Mouse (Mus musculus) CD4-positive, CD25-positive, alpha-beta regulatory T cell, adult 2 months (primary cell): Measurements from ENCODE around the gene Cerk.

Experiments used
- DNase-seq: peaks from one replicate; pipeline ENCODE4 v3.0.0-alpha.2; 2012; ENCODE audit warnings: low read depth, low spot score

Gene Cerk

DNA sequence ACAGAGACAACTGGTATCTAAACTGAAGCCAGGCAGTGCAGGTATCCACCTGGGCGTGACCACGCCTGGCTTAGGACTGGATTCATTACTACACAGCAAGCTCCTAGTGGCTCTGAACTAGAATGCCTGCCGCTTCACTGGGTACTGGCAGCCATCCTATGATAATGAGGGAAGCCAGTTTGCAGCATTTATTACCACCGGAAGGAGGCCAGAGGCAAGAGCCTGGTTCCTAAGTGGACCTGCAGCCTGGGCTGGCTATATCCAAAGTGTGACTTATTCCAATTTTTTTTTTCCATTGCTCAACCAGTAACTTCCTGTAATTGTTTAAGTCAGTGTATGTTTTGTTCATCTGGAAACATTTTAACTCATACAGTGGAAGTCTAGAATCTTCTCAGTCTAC is 20.4 kb upstream of the Cerk start:
- DNase-seq: no peak

DNA sequence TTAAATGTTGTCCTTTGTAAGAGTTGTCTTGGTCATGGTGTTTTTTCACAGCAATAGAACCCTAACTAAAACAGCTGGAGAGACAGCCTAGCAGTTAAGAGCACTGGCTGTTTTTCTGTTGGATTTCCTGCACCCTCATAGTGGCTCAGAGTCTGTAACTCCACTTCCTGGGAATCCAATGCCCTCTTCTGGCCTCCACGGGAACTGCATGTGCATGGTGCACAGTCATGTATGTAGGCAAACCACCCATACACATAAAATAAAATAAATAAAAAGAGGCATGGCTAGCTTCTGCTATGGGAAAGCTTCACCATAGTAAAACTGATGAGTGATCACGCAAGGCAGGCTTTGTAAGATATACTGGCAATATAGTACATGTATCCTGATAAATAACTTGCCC is 19.4 kb upstream of the Cerk start:
- DNase-seq: peak; percentile 82

DNA sequence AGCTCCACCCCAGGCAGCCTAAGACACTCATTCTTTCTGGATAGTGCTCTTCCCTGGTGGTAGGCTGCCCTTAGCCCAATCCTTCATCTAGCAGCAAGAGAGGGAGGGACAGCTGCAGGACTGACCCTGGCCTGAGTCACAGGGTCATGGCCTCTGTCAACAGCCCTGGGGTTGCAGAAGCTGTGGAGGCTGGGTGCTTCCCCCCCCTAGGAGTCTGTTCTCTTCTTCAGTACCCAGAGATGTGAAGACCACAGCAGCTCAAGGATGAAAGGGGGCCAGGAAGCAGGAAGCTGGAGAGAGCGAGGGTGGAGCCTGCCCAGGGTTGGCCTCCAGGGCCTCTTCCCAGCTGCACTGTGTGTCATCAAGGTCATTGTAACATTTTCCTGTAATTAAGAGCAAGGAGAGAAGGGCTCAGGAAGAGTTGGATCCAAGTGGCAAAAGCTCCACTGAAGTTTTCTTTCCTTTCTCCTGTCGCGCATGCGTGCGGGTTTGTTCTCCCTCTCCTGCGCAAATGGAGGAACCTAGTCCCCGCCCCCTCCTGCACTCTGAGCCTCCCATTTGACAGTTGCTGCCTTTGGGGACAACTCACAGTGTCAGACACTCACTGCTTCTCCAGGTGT is 18.1 kb upstream of the Cerk start:
- peak; percentile 79 for DNase-seq

- DNase-seq: no peak
Observed at GRCm38 (mm10) chr15:86203292-86203793, 17.4 kb upstream of the Cerk start.

GRCm38 (mm10) chr15:86202640-86203039 is 16.7 kb upstream of the Cerk start:
- peak; percentile 35 for DNase-seq

GRCm38 (mm10) chr15:86201696-86202330 is 15.9 kb upstream of the Cerk start:
- DNase-seq: no peak

DNA sequence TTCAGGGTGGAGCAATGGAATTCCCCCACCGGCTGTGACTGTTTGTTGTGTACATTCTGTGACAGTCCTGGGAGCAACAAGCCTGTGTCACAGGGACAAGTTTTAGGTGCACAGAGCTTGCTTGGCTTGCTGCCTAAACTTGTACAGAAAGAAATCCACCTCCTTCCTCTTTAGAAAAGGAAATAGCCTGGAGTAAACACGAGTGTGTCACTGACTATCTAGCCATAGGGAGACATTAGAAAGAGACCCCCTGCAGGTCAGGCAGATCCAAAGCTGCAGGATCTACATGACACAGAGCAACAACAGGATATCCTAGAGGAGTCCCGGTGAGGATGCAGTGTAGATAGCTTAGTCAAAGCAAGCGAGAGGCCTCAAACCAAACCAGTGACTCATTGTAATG is 15.2 kb upstream of the Cerk start:
- no peak for DNase-seq

DNA sequence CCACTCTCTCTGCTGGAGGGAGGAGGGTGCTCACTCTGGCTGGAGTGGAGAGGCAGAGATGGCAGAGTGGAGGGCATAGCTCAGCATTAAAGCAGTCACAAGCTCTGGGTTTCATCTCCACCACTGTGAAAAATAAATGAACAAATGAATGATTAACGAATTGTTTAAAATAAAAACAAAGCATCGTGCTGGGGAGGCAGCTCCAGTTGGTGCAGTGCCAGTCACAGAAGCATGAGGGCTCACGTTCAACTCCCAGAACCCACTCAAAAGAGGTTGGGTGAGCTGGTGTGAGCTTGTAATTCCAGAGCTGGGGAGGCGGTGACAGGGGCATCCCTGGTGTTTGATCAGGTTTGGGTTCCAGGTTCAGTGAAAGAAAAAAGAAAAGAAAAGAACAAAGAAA is 14.2 kb upstream of the Cerk start:
- no peak for DNase-seq

GRCm38 (mm10) chr15:86199482-86199881 is 13.5 kb upstream of the Cerk start:
- DNase-seq: no peak

- no peak for DNase-seq
Observed at GRCm38 (mm10) chr15:86199052-86199451, 13.1 kb upstream of the Cerk start.

GRCm38 (mm10) chr15:86194676-86195453 is 8.9 kb upstream of the Cerk start:
- DNase-seq: peak; percentile 34

- no peak for DNase-seq
Observed at GRCm38 (mm10) chr15:86191933-86192332, 6.0 kb upstream of the Cerk start.

DNA sequence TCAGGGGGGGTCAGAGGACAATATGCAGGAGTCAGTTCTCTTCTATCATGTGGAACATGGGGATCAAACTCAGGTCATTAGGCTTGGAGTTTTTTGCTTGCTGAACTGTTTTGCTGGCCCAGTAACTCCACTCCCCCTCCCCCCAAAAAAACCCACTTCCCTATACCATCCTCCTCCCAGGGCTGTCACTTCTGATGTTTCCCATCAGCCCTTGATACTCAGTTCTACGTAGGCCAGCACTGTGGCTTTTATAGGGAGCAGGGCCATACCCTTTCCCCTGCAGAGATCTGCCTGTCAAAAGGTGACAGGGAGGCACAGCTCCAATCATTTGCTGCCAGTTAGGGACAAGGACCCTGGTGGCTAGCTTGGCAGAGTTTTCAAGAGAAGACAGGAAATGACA is 5.6 kb upstream of the Cerk start:
- peak; percentile 17 for DNase-seq

DNA sequence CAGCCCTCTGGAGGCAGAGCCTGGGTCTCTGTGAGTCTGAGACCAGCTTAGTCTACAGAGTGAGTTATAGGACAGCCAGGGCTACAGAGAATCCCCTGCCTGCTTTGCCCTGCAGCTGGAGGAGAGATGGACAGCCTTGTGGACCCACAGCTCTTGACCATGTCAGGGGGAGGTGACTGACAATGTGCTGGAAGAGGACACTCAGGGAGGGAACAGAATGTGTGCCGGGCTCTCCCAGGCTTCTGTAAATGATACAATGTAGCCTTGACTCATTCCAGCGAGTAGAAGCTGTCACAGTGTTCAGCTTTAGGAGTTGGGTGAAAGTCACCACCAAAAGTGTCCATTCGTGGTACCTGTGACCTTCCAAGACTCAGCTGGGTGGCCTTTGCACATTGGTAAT is 4.4 kb upstream of the Cerk start:
- DNase-seq: no peak

DNA sequence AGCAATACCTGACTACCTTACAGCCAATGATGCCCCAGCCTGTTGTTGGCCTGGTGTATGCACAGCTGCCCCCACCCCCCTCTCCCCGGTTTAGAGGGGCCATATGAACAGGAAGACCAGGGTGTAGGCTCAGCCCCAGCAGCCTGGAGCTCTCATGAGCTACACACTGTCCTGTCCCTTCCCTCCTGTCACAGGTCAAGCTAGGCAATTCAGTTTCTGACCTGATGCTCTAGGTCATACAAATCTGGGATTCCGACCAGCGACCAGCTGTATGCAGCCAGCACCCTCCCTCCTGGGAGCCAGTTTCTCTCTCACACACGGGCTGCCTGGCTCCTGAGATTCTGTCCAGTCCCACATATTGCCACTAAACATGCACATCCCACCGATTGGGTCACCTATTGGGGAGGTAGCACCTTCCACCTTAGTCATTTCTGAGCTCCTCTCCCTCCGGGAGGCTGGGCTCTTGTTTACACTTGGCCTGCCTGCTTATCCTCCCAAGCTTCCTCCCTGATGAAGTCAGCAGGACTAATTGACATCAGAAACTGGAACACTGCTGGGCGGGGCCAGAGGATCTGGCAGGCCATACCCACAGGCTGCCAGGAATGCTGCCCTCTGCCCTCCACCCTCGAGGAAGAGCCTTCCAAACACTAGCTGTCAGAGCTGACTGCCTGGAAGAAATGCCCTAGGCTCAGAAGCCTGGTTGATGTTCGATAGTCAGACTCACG is 3.0 kb upstream of the Cerk start:
- no peak for DNase-seq

DNA sequence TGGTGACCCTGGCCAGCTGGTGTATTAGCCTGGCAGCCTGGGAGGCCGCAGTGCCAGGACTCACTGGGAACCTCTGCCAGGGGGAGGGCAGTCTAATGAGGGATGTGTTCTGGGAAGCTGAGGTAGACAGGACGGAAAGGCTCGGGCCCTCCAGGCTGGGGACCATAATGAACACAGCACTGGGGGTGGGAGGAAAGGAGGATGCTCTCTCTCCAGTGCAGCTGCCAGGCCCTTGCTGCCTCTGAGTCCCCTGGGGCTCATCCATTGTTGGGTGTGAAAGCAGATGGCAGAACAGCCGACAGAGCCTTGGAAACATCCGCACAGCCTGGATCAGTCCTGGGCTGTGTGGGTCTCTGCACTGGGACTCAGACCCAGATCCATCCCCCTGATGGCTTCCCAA is 2.2 kb upstream of the Cerk start:
- no peak for DNase-seq

- DNase-seq: no peak
Observed at GRCm38 (mm10) chr15:86186686-86187085, 745 bp upstream of the Cerk start.

- peak; percentile 57 for DNase-seq
Observed at GRCm38 (mm10) chr15:86184851-86185688, 871 bp downstream of the Cerk start.

GRCm38 (mm10) chr15:86184071-86184470 is 1.9 kb downstream of the Cerk start:
- no peak for DNase-seq

- DNase-seq: peak; percentile 32
Observed at GRCm38 (mm10) chr15:86183484-86183883, 2.5 kb downstream of the Cerk start.

DNA sequence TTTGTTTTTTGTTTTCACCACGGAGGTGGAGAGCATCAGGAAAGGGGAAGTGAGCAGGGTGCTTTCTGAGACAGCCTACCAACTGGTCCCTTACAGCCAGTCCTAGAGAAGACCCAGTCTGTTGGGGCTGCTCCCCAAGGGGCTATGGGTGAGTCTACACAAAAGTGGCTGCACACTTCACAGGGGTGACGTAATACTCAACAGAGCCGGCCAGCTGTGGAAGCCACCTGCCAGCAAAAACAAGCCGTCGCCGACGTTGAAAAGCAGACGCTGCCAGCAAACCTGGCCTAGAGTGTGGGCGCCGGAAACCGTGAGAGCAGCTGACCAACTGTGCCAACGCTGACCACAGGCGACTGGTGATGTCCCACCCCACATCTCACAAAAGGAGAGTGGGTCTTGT is 3.3 kb downstream of the Cerk start:
- peak; percentile 74 for DNase-seq
